Mouse (Mus musculus) limb, embryonic 15.5 days (tissue): ENCODE results near the gene Kng1. TPM values are rescaled to one million over a fixed set of nuclear protein-coding genes. Genes with fewer than 3 reads are reported as not detected.
A peak's percentile ranks its signal among the peaks of the same experiment; 100 is the strongest.

Experiments
- ATAC-seq: fragments of 200-750 bp; cut with Nextera tagmentation; 2 replicates; pipeline ENCODE4 v1.8.0; 2017; ENCODE audit warnings: low read depth, moderate TSS enrichment; ENCODE audit not compliant: insufficient number of reproducible peaks, low FRiP score, low TSS enrichment
- H3K27ac ChIP-seq: fragments of 300-500 bp; sonication (generic); 2 replicates; pipeline ENCODE4 v1.5.1; 2015; ENCODE audit warnings: moderate library complexity, mild to moderate bottlenecking, inconsistent platforms
- H3K27me3 ChIP-seq: fragments of 300-500 bp; sonication (generic); 2 replicates; pipeline ENCODE4 v1.6.1; 2015; ENCODE audit warnings: inconsistent platforms
- H3K36me3 ChIP-seq: fragments of 300-500 bp; sonication (generic); 2 replicates; pipeline ENCODE4 v1.6.1; 2015; ENCODE audit warnings: inconsistent platforms
- H3K4me1 ChIP-seq: fragments of 300-500 bp; sonication (generic); 2 replicates; pipeline ENCODE4 v1.6.1; 2015; ENCODE audit warnings: inconsistent platforms
- H3K4me2 ChIP-seq: fragments of 300-500 bp; sonication (generic); 2 replicates; pipeline ENCODE4 v1.6.1; 2015; ENCODE audit warnings: mild to moderate bottlenecking, inconsistent platforms
- H3K4me3 ChIP-seq: fragments of 300-500 bp; sonication (generic); 2 replicates; pipeline ENCODE4 v1.5.1; 2015; ENCODE audit warnings: mild to moderate bottlenecking, inconsistent platforms
- H3K9ac ChIP-seq: fragments of 300-500 bp; sonication (generic); 2 replicates; pipeline ENCODE4 v1.6.1; 2015; ENCODE audit warnings: inconsistent platforms
- H3K9me3 ChIP-seq: fragments of 300-500 bp; sonication (generic); 2 replicates; pipeline ENCODE4 v1.6.1; 2016; ENCODE audit warnings: inconsistent platforms
- WGBS: fragments of 180-500 bp; shearing (Covaris S2); methylation state at CpG from one replicate; pipeline ENCODE4 v1.1.7; 2015; 5-methylcytosine and 5-hydroxymethylcytosine counted together
- polyA plus RNA-seq: library from polyadenylated mRNA; unstranded; fragments of >200 nt; fragmentation: Nextera tagmentation; extraction: Ambion mirVana; gene quantifications from 2 replicates; pipeline ENCODE4 v1.2.1, GENCODE M21; 2015

The Kng1 gene
- polyA plus RNA-seq, 1 experiment from 2014 or later: 1.9 TPM

DNA sequence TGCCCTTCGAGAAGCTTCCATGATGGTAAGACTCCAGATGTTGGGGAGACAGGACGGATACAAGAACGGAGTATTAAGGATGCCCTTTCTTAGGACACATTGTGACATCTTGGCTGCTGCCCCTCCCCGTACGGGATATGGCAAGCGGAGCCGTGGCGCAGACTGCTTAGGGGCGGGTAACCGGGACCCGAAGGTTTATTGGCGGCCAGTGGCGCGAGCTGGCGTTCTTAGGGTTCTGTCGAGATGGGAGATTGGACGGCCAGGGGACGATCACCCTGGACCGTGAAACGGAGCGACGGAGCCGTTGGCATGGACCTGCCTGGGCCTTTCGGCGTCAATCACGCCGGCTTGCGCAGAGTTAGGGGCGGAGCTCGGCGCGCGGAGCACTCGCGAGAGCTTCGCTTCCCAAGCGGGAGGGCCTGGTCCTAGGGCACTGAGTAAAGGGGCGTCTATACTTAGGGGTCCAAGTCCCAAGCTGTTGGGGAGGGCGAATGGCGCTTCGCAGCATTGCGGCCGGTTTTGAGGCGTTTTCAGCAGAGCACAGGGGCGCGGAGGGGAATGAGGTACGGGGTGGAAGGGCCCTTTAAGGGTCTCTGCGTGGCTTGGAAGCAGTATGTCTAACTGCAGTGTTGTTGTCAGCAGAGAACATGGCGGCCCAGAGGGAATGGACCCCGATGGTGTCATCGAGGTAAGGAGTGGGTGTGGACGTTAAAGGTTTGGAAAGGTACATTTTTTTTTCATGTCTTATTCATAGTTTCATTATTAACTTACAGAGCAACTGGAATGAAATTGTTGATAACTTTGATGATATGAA, 50.5 kb downstream of the Kng1 start:
- Histone ChIP-seq H3K4me1 (peaks cover 15% of the 10 kb centered on the region; the same call in 1 of the 2 replicates), H3K9me3 (no peaks in the 10 kb centered on the region), H3K36me3 (peaks cover 39% of the 10 kb centered on the region), H3K9ac (peak overlapping the region; percentile 99), H3K4me2 (peak overlapping the region; percentile 63), H3K27me3 (no peaks in the 10 kb centered on the region), H3K4me3 (peak overlapping the region; percentile 93), H3K27ac (peak overlapping the region; percentile 99)
- under 1% methylated on average over 52 of the region's 52 CpGs for WGBS
- ATAC-seq: peak; percentile 86

GRCm38 (mm10) chr16:23108943-23109342, 51.3 kb downstream of the Kng1 start:
- ATAC-seq: no peak
- H3K27ac ChIP-seq: peak overlapping the region; percentile 99
- H3K36me3 ChIP-seq: peaks cover 42% of the 10 kb centered on the region
- H3K27me3 ChIP-seq: no peaks in the 10 kb centered on the region
- WGBS: 2% methylated on average over 5 of the region's 5 CpGs
- peak overlapping the region; percentile 93 for H3K4me3 ChIP-seq
- H3K4me1 ChIP-seq: peaks cover 15% of the 10 kb centered on the region; the same call in 1 of the 2 replicates
- no peaks in the 10 kb centered on the region for H3K9me3 ChIP-seq
- peak overlapping the region; percentile 63 for H3K4me2 ChIP-seq
- H3K9ac ChIP-seq: peak overlapping the region; percentile 99

GRCm38 (mm10) chr16:23109350-23110280, 52.0 kb downstream of the Kng1 start:
- Histone ChIP-seq H3K27ac (peak overlapping the region; percentile 99; the same call in 1 of the 2 replicates), H3K36me3 (peaks cover 49% of the 10 kb centered on the region), H3K4me3 (peak overlapping the region; percentile 93), H3K27me3 (no peaks in the 10 kb centered on the region), H3K4me2 (peak overlapping the region; percentile 63), H3K4me1 (peaks cover 15% of the 10 kb centered on the region; the same call in 1 of the 2 replicates), H3K9me3 (no peaks in the 10 kb centered on the region), H3K9ac (peak overlapping the region; percentile 99)
- 50% methylated on average over 5 of the region's 5 CpGs for WGBS
- ATAC-seq: no peak

GRCm38 (mm10) chr16:23112348-23112747, 54.7 kb downstream of the Kng1 start:
- H3K4me1 ChIP-seq: peaks cover 15% of the 10 kb centered on the region; the same call in 1 of the 2 replicates
- ATAC-seq: no peak
- no peak overlapping the region for H3K4me3 ChIP-seq
- no peaks in the 10 kb centered on the region for H3K9me3 ChIP-seq
- peaks cover 57% of the 10 kb centered on the region for H3K36me3 ChIP-seq
- H3K27me3 ChIP-seq: no peaks in the 10 kb centered on the region
- no peak overlapping the region for H3K4me2 ChIP-seq
- no peak overlapping the region for H3K9ac ChIP-seq
- WGBS: 76% methylated on average over 12 of the region's 12 CpGs
- H3K27ac ChIP-seq: no peak overlapping the region

DNA sequence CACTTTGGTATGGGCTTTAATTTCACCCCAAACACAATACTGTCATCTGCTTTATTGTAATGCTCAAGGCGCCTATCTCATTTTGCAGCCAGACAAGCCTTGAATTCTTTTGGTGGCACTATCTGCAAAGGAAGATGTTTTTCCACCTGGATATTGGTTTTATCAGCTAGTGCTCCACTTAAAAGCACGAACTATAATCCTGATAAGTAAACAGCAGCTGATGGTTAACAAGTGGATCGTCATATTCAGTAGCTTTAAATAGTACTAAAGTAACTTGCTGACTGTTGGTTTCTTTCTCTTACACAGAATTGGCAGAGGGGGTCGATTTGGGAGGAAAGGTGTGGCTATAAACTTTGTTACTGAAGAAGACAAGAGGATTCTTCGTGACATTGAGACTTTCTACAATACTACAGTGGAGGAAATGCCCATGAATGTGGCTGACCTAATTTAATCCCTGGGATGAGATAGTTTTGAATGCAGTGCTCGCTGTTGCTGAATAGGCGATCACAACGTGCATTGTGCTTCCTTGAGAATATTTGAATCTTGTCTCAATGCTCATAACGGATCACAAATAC, 55.3 kb downstream of the Kng1 start:
- no peak overlapping the region for H3K9ac ChIP-seq
- H3K4me1 ChIP-seq: peaks cover 15% of the 10 kb centered on the region; the same call in 1 of the 2 replicates
- WGBS: 54% methylated on average over 9 of the region's 9 CpGs
- H3K27me3 ChIP-seq: no peaks in the 10 kb centered on the region
- no peak for ATAC-seq
- peaks cover 59% of the 10 kb centered on the region for H3K36me3 ChIP-seq
- no peaks in the 10 kb centered on the region for H3K9me3 ChIP-seq
- H3K27ac ChIP-seq: no peak overlapping the region
- no peak overlapping the region for H3K4me3 ChIP-seq
- H3K4me2 ChIP-seq: no peak overlapping the region

GRCm38 (mm10) chr16:23113903-23114302, 56.2 kb downstream of the Kng1 start:
- Histone ChIP-seq H3K36me3 (peaks cover 58% of the 10 kb centered on the region), H3K9me3 (no peaks in the 10 kb centered on the region), H3K4me1 (peaks cover 14% of the 10 kb centered on the region; the same call in 1 of the 2 replicates), H3K4me2 (no peak overlapping the region), H3K9ac (no peak overlapping the region), H3K27ac (no peak overlapping the region), H3K4me3 (no peak overlapping the region), H3K27me3 (no peaks in the 10 kb centered on the region)
- no peak for ATAC-seq

DNA sequence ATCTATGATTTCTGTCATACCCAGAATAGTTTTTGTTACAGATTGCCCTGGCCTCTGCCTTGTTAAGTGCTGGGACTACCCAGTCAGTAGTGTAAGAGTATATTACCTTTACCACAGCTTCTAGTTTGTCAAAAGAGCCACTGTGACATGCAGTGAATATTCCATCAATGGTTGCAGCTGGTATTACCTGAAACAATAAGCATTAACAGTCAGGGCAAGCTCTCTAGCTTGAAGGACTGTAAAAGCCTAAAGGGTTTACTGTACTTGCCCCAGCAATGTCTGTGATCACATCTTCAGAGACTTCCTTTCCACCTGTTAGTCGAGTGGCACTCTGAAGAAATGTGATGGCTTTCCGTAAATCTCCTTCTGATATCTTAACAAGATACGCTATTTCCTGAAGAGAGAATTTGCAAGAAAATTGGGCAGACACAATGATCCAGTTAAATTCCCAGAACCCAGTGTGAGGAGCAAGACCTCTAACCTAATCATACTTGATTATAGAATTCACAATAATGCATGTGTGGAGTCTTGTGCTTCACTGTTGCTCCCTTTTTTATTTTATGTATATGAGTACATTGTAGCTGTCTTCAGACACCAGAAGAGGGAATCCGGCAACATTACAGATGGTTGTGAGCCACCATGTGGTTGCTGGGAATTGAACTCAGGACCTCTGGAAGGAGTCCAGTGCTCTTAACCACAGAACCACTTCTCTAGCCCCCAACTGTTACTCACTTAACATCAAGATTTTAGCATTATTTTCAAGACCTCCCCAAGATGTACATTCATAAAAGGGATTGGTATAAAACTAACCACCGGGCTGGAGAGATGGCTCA, 56.9 kb downstream of the Kng1 start:
- no peak overlapping the region for H3K4me3 ChIP-seq
- no peaks in the 10 kb centered on the region for H3K27me3 ChIP-seq
- H3K9ac ChIP-seq: no peak overlapping the region
- no peak overlapping the region; the same call in 1 of the 2 replicates for H3K27ac ChIP-seq
- no peak for ATAC-seq
- H3K36me3 ChIP-seq: peaks cover 56% of the 10 kb centered on the region
- WGBS: 59% methylated on average over 5 of the region's 5 CpGs
- H3K9me3 ChIP-seq: no peaks in the 10 kb centered on the region
- no peak overlapping the region for H3K4me2 ChIP-seq
- H3K4me1 ChIP-seq: peaks cover 7% of the 10 kb centered on the region; the same call in 1 of the 2 replicates

DNA sequence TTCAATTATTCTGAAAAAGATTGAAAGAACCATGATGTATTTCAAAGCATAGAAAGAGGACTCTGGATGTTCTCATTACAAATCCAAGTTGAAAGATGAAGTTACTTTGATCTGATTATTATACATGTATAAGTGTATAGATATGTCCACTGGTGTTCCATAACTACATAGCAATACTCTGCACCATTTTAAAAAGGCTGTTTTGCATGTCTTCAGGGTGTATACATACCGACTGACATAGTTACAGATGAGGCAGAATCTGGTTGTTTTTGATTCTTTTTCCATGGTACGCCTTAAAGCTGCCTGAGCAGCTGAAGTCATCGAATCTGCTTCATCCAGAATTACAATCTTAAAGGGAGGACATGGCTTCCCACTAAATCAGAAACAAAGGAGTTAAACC, 57.8 kb downstream of the Kng1 start:
- no peak for ATAC-seq
- H3K4me3 ChIP-seq: no peak overlapping the region
- H3K27me3 ChIP-seq: no peaks in the 10 kb centered on the region
- no peaks in the 10 kb centered on the region for H3K9me3 ChIP-seq
- peaks cover 55% of the 10 kb centered on the region for H3K36me3 ChIP-seq
- H3K4me1 ChIP-seq: peaks cover 3% of the 10 kb centered on the region; the same call in 1 of the 2 replicates
- 75% methylated on average over 3 of the region's 3 CpGs for WGBS
- H3K27ac ChIP-seq: no peak overlapping the region
- H3K9ac ChIP-seq: no peak overlapping the region
- H3K4me2 ChIP-seq: no peak overlapping the region

DNA sequence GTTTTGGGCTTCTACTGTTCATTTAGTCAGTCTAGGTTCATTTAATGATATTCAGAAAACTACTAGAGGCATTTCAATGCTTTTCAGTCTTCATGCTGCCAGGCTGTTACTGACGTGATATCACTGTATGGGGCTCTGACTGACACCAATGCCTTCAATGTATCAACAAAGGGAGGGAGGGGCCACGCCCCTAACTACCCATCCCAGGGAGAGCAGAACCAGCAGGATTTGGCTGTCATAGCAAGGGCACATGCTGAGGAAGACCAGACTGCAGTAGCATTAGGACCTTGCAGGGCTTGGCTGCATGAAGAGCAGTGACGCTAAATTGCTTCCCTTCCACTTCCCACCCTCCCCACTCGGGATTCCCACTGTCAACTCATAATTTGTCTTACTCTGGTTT, 59.5 kb downstream of the Kng1 start:
- no peak for ATAC-seq
- no peak overlapping the region for H3K9ac ChIP-seq
- H3K9me3 ChIP-seq: no peaks in the 10 kb centered on the region
- no peaks in the 10 kb centered on the region for H3K4me1 ChIP-seq
- H3K36me3 ChIP-seq: peaks cover 50% of the 10 kb centered on the region
- WGBS: 69% methylated on average over 4 of the region's 4 CpGs
- H3K4me3 ChIP-seq: no peak overlapping the region
- no peak overlapping the region for H3K27ac ChIP-seq
- no peak overlapping the region for H3K4me2 ChIP-seq
- H3K27me3 ChIP-seq: no peaks in the 10 kb centered on the region

GRCm38 (mm10) chr16:23122446-23122845, 64.8 kb downstream of the Kng1 start:
- H3K9me3 ChIP-seq: no peaks in the 10 kb centered on the region
- peaks cover 41% of the 10 kb centered on the region for H3K36me3 ChIP-seq
- H3K4me3 ChIP-seq: no peak overlapping the region
- H3K9ac ChIP-seq: no peak overlapping the region
- no peak overlapping the region for H3K4me2 ChIP-seq
- H3K27me3 ChIP-seq: no peaks in the 10 kb centered on the region
- no peak overlapping the region for H3K27ac ChIP-seq
- peaks cover 7% of the 10 kb centered on the region for H3K4me1 ChIP-seq
- 92% methylated on average over 3 of the region's 3 CpGs for WGBS
- no peak for ATAC-seq

GRCm38 (mm10) chr16:23123104-23123503, 65.4 kb downstream of the Kng1 start:
- H3K4me3 ChIP-seq: no peak overlapping the region
- no peak for ATAC-seq
- no peak overlapping the region for H3K27ac ChIP-seq
- H3K9me3 ChIP-seq: no peaks in the 10 kb centered on the region
- H3K9ac ChIP-seq: no peak overlapping the region
- 89% methylated on average over 4 of the region's 4 CpGs for WGBS
- H3K4me1 ChIP-seq: peaks cover 7% of the 10 kb centered on the region
- peaks cover 38% of the 10 kb centered on the region for H3K36me3 ChIP-seq
- no peaks in the 10 kb centered on the region for H3K27me3 ChIP-seq
- H3K4me2 ChIP-seq: no peak overlapping the region
